Mouse (Mus musculus) lung, postnatal 25 days (tissue): Measurements from ENCODE around the gene Calm3.

Experiments used
- DNase-seq: peaks from one replicate; pipeline ENCODE4 v3.0.0; 2022; ENCODE audit warnings: low spot score

Calm3 gene

GRCm38 (mm10) chr7:16915461-16916340 lies 8.2 kb downstream of the Calm3 start:
- DNase-seq, result no peak

GRCm38 (mm10) chr7:16914453-16915343 lies 9.2 kb downstream of the Calm3 start:
- no peak for DNase-seq

GRCm38 (mm10) chr7:16913806-16914452 lies 10.0 kb downstream of the Calm3 start:
- DNase-seq, result peak; percentile 69

- DNase-seq, result peak; percentile 36
Measured at GRCm38 (mm10) chr7:16912360-16912759, 11.6 kb downstream of the Calm3 start.

- no peak for DNase-seq
Measured at GRCm38 (mm10) chr7:16911904-16912303, 12.0 kb downstream of the Calm3 start.

GRCm38 (mm10) chr7:16909909-16910308 lies 14.0 kb downstream of the Calm3 start:
- DNase-seq, result no peak

GRCm38 (mm10) chr7:16908859-16909258 lies 15.1 kb downstream of the Calm3 start:
- no peak for DNase-seq

GRCm38 (mm10) chr7:16908367-16908766 lies 15.5 kb downstream of the Calm3 start:
- no peak for DNase-seq

GRCm38 (mm10) chr7:16907842-16908241 lies 16.1 kb downstream of the Calm3 start:
- DNase-seq, result no peak

GRCm38 (mm10) chr7:16906889-16907559 lies 16.9 kb downstream of the Calm3 start:
- DNase-seq, result no peak

- DNase-seq, result no peak
Measured at GRCm38 (mm10) chr7:16906281-16906680, 17.6 kb downstream of the Calm3 start, which contains the start of gene Ptgir. Gene Ptgir, plus strand, starts transcription at chr7:16906490.

- peak; percentile 41 for DNase-seq
Measured at GRCm38 (mm10) chr7:16905491-16906021, 18.4 kb downstream of the Calm3 start.

GRCm38 (mm10) chr7:16904120-16904675 lies 19.7 kb downstream of the Calm3 start:
- DNase-seq, result no peak

GRCm38 (mm10) chr7:16903439-16903955 lies 20.4 kb downstream of the Calm3 start:
- DNase-seq, result no peak

GRCm38 (mm10) chr7:16900526-16900925 lies 23.4 kb downstream of the Calm3 start:
- no peak for DNase-seq

- DNase-seq, result no peak
Measured at GRCm38 (mm10) chr7:16895511-16895910, 28.4 kb downstream of the Calm3 start.

- DNase-seq, result peak; percentile 74
Measured at GRCm38 (mm10) chr7:16895000-16895399, 28.9 kb downstream of the Calm3 start.

- no peak for DNase-seq
Measured at GRCm38 (mm10) chr7:16894279-16894678, 29.6 kb downstream of the Calm3 start.

GRCm38 (mm10) chr7:16893612-16894011 lies 30.3 kb downstream of the Calm3 start:
- DNase-seq, result no peak

GRCm38 (mm10) chr7:16892352-16892730 lies 31.6 kb downstream of the Calm3 start:
- DNase-seq, result no peak
